ENCODE assay signal across 9 mouse cellular contexts in genomic region chr8:11283217-11283616, GRCm38 (mm10). TPM values are rescaled to one million over a fixed set of nuclear protein-coding genes. Genes with fewer than 3 reads are reported as not detected.
DNase-seq lines count a peak whose midpoint lies in the region; ATAC-seq and TF ChIP-seq lines count a peak whose summit lies in the region.
"Had no signal": no experiment of that assay in that cellular context is flagged by ENCODE, and none has a peak within 500 bp of the region (broad histone marks: within the 10 kb centered on the region; RNA-seq: fewer than 3 reads in every experiment).

No protein-coding gene starts in this region.

- H3K9ac ChIP-seq in embryonic facial prominence, embryonic 15.5 days, result no peak overlapping the region
- H3K9ac ChIP-seq in kidney, postnatal 0 days (ENCODE audit: low read depth, low read length), result no peak overlapping the region

- 0 out of 2 replicates have a peak overlapping the region, but pooled peaks have one; percentile 22 for H3K27ac ChIP-seq in embryonic facial prominence, embryonic 15.5 days (replicated peaks)
- H3K27ac ChIP-seq in kidney, postnatal 0 days, result peak overlapping the region; percentile 74

- H3K4me3 ChIP-seq in embryonic facial prominence, embryonic 15.5 days (replicated peaks), result no peak overlapping the region
- no peak overlapping the region for H3K4me3 ChIP-seq in kidney, postnatal 0 days (replicated peaks; ENCODE audit: low read depth, low read length)

- no peak overlapping the region for H3K4me2 ChIP-seq in embryonic facial prominence, embryonic 15.5 days (replicated peaks)
- H3K4me2 ChIP-seq in kidney, postnatal 0 days (ENCODE audit: low read length), result no peak overlapping the region

- H3K9me3 ChIP-seq in embryonic facial prominence, embryonic 15.5 days (replicated peaks), result no peaks in the 10 kb centered on the region
- no peaks in the 10 kb centered on the region for H3K9me3 ChIP-seq in kidney, postnatal 0 days (replicated peaks; ENCODE audit: low read length)

- 70% methylated on average over 10 of the region's 10 CpGs for WGBS in embryonic facial prominence, embryonic 15.5 days
- 38% methylated on average over 10 of the region's 10 CpGs for WGBS in kidney, postnatal 0 days

- H3K27me3 ChIP-seq in embryonic facial prominence, embryonic 15.5 days, result no peaks in the 10 kb centered on the region
- H3K27me3 ChIP-seq in kidney, postnatal 0 days (ENCODE audit: insufficient read depth, low read length), result no peaks in the 10 kb centered on the region

- no peaks in the 10 kb centered on the region for H3K36me3 ChIP-seq in embryonic facial prominence, embryonic 15.5 days
- no peaks in the 10 kb centered on the region for H3K36me3 ChIP-seq in kidney, postnatal 0 days (ENCODE audit: insufficient read depth, low read length)

- H3K4me1 ChIP-seq in embryonic facial prominence, embryonic 15.5 days, result peaks cover 33% of the 10 kb centered on the region
- peaks cover 62% of the 10 kb centered on the region for H3K4me1 ChIP-seq in kidney, postnatal 0 days (replicated peaks; ENCODE audit: insufficient read depth, low read length)

- no peak for ATAC-seq in embryonic facial prominence, embryonic 15.5 days (ENCODE audit: insufficient number of reproducible peaks, low FRiP score, low TSS enrichment, low read depth)
- peak; percentile 25; the same call in 1 of the 2 replicates for ATAC-seq in kidney, postnatal 0 days (replicated peaks; ENCODE audit: low FRiP score, low read depth)
- ATAC-seq in megakaryocyte progenitor cell, adult 5-6 weeks (replicated peaks; ENCODE audit: poor library complexity), result peak; percentile 42; the same call in 1 of the 2 replicates
- ATAC-seq in erythroblast, adult 5-6 weeks (replicated peaks; ENCODE audit: low FRiP score, poor library complexity, severe bottlenecking), result no peak

- intact Hi-C loops in heart, postnatal 14 days (cut with DNase I), result no loop called here

- no peak for TF ChIP-seq CTCF in kidney, postnatal 0 days (IDR thresholded peaks at IDR 0.05; ENCODE audit: low read depth)

- peak; percentile 97 for DNase-seq in heart, adult 11 months
- no peak for DNase-seq in heart, postnatal 14 days
- DNase-seq in kidney, postnatal 0 days (ENCODE audit: low spot score), result no peak
- DNase-seq in right cerebral cortex, postnatal 4 days, result no peak
- no peak for DNase-seq in thymus, postnatal 10 days (ENCODE audit: low spot score in 2 of 2)
- DNase-seq: cerebellum, adult 2 months had no signal

RNA-seq across cellular contexts. Expression of gene Col4a2, which starts 29.4 kb away (rescaled TPM):
- 100 to 1,000 TPM; 570 to 571 TPM for total RNA-seq in heart, postnatal 14 days (2021)
- polyA plus RNA-seq in embryonic facial prominence, embryonic 15.5 days (2015; fragmentation: Nextera tagmentation; extraction: Ambion mirVana), result 86.9 and 93.4 TPM in 2 replicates
- 139 and 140 TPM in 2 replicates for polyA plus RNA-seq in kidney, postnatal 0 days (2015; fragmentation: Nextera tagmentation; extraction: Ambion mirVana)
- total RNA-seq in megakaryocyte progenitor cell, adult 5-6 weeks (2015), result 0.22 and 0.29 TPM in 2 replicates
- 0.46 and 0.64 TPM in 2 replicates for total RNA-seq in megakaryocyte progenitor cell, adult 5-6 weeks (2017)
- total RNA-seq in erythroblast, adult 5-6 weeks (2015; ENCODE audit: low replicate concordance), result not detected in 2 replicates
- 0.42 TPM in 1 of 2 replicates, not detected in the other for total RNA-seq in erythroblast, adult 5-6 weeks (2017; ENCODE audit: low replicate concordance)

RNA-seq across cellular contexts. Expression of gene Col4a1, which starts 29.4 kb away (rescaled TPM):
- total RNA-seq in heart, postnatal 14 days (2021), result 1,000 to 10,000 TPM; 1,046 to 1,073 TPM
- polyA plus RNA-seq in embryonic facial prominence, embryonic 15.5 days (2015; fragmentation: Nextera tagmentation; extraction: Ambion mirVana), result 200 and 216 TPM in 2 replicates
- polyA plus RNA-seq in kidney, postnatal 0 days (2015; fragmentation: Nextera tagmentation; extraction: Ambion mirVana), result 305 and 310 TPM in 2 replicates
- 0.29 and 0.32 TPM in 2 replicates for total RNA-seq in megakaryocyte progenitor cell, adult 5-6 weeks (2015)
- total RNA-seq in megakaryocyte progenitor cell, adult 5-6 weeks (2017), result 0.08 and 1.8 TPM in 2 replicates
- 0.38 TPM in 1 of 2 replicates, not detected in the other for total RNA-seq in erythroblast, adult 5-6 weeks (2015; ENCODE audit: low replicate concordance)
- 0.34 and 0.42 TPM in 2 replicates for total RNA-seq in erythroblast, adult 5-6 weeks (2017; ENCODE audit: low replicate concordance)

Comparison
In these comparisons a context has a peak if more than half of its experiments do, and no peak if none do; other contexts are left out.
1. ATAC-seq: peak in kidney, postnatal 0 days (single experiment) and megakaryocyte progenitor cell, adult 5-6 weeks (single experiment); none in embryonic facial prominence, embryonic 15.5 days (single experiment) and erythroblast, adult 5-6 weeks (single experiment).
2. RNA of gene Col4a2, which starts 29.4 kb away (total RNA-seq): 570 to 571 TPM in heart, postnatal 14 days; 0.22 to 0.64 TPM in megakaryocyte progenitor cell, adult 5-6 weeks and 0.42 TPM in erythroblast, adult 5-6 weeks; every median in the first group is over 100 times any median in the second.
3. RNA of gene Col4a1, which starts 29.4 kb away (total RNA-seq): 1,046 to 1,073 TPM in heart, postnatal 14 days; 0.34 to 0.42 TPM in erythroblast, adult 5-6 weeks and 0.08 to 1.8 TPM in megakaryocyte progenitor cell, adult 5-6 weeks; every median in the first group is over 100 times any median in the second.